Mouse (Mus musculus): ENCODE results near the gene Myo18b.

GRCm38 (mm10) chr5:112768556-112768955 is 127.6 kb downstream of the Myo18b start:
- TF ChIP-seq HCFC1 (IDR thresholded peaks at IDR 0.05; ENCODE audit: borderline replicate concordance, insufficient read depth, low read length) (no peak), CHD2 (IDR thresholded peaks at IDR 0.05; ENCODE audit: low read depth, low read length) (no peak), ZC3H11A (IDR thresholded peaks at IDR 0.05; ENCODE audit: borderline replicate concordance, low read depth, low read length) (peak; percentile 5; the same call in 1 of the 2 replicates), ZNF384 (IDR thresholded peaks at IDR 0.05; ENCODE audit: low read depth, low read length) (no peak), MAFK (IDR thresholded peaks at IDR 0.05; ENCODE audit: insufficient read depth, low read depth, low read length) (no peak)

Data from ES-E14 (cell line).